Mouse (Mus musculus) heart, embryonic 10.5 days (tissue): Measurements from ENCODE around the gene Mrtfa. TPM values are rescaled to one million over a fixed set of nuclear protein-coding genes. Genes with fewer than 3 reads are reported as not detected.

Source experiments
- DNase-seq: peaks from one replicate; pipeline ENCODE4 v3.0.0-alpha.2; 2017; ENCODE audit warnings: low spot score
- H3K27ac ChIP-seq: fragments of 300-500 bp; sonication (generic); 2 replicates; pipeline ENCODE4 v1.5.1; 2016; ENCODE audit warnings: mild to moderate bottlenecking
- H3K27me3 ChIP-seq: fragments of 300-500 bp; sonication (generic); 2 replicates; pipeline ENCODE4 v1.6.1; 2016; ENCODE audit warnings: mild to moderate bottlenecking; ENCODE audit not compliant: poor library complexity, insufficient read depth, severe bottlenecking
- H3K36me3 ChIP-seq: fragments of 300-500 bp; sonication (generic); 2 replicates; pipeline ENCODE4 v1.6.1; 2016; ENCODE audit warnings: mild to moderate bottlenecking, moderate library complexity
- H3K4me1 ChIP-seq: fragments of 300-500 bp; sonication (generic); 2 replicates; pipeline ENCODE4 v1.6.1; 2016; ENCODE audit warnings: mild to moderate bottlenecking
- H3K4me3 ChIP-seq: fragments of 300-500 bp; sonication (generic); 2 replicates; pipeline ENCODE4 v1.5.1; 2016; ENCODE audit warnings: mild to moderate bottlenecking, moderate library complexity
- H3K9me3 ChIP-seq: fragments of 300-500 bp; sonication (generic); 2 replicates; pipeline ENCODE4 v1.6.1; 2016; ENCODE audit warnings: mild to moderate bottlenecking, moderate library complexity
- WGBS: fragments of 180-500 bp; shearing (Covaris S2); methylation state at CpG from one replicate; pipeline ENCODE4 v1.1.7; 2016; 5-methylcytosine and 5-hydroxymethylcytosine counted together
- polyA plus RNA-seq: library from polyadenylated mRNA; unstranded; fragments of >200 nt; fragmentation: Nextera tagmentation; extraction: Ambion mirVana; gene quantifications from 2 replicates; pipeline ENCODE4 v1.2.1, GENCODE M21; 2016

Mrtfa gene
- polyA plus RNA-seq, 1 experiment from 2014 or later: 26.9 TPM

DNA sequence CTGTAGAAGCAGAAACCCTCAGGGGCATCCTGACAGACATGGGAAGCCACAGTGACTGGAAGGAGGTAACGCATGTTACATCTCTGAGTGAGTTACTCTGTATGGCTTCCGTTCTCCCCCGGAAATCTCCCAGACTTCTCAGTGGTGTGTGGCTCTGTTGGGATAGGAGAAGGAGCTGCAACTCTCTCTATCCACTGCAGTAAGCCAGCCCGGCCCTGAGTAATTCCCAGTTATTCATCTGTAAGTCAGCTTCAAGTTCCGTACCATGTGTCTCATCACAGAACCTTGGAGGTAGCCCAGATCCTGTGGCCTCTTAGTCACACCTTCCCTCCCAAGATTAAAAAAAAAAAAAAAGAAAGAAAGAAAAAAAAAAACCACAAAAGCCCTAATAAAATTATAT is 1.8 kb upstream of the Mrtfa start:
- peaks cover 25% of the 10 kb centered on the region for H3K4me1 ChIP-seq
- H3K27me3 ChIP-seq: no peaks in the 10 kb centered on the region
- WGBS: 83% methylated on average over 5 of the region's 5 CpGs
- no peak overlapping the region for H3K4me3 ChIP-seq
- no peaks in the 10 kb centered on the region for H3K36me3 ChIP-seq
- no peak for DNase-seq
- H3K27ac ChIP-seq: no peak overlapping the region
- H3K9me3 ChIP-seq: no peaks in the 10 kb centered on the region

DNA sequence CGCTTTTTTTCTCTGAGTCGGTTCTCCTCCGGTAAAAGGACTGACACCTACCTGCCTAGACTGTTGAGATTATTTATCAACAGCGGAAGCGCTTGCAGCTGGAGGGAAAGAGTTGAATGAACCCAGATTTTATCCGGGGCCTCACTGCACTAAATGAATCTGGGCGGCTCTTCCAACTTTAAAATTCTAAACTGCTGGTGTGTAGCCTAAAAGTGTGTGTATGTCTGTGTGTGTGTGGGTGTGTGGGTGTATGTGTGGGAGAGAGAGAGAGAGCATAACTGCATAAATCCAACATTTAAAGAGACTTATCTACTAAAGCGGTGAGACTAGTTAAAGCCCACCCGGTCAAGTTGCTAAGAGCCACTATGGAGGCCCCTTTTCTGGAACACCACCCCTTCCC is 746 bp upstream of the Mrtfa start:
- Histone ChIP-seq H3K36me3 (peaks cover 5% of the 10 kb centered on the region), H3K27ac (peak overlapping the region; percentile 87)
- WGBS: 25% methylated on average over 9 of the region's 9 CpGs

DNA sequence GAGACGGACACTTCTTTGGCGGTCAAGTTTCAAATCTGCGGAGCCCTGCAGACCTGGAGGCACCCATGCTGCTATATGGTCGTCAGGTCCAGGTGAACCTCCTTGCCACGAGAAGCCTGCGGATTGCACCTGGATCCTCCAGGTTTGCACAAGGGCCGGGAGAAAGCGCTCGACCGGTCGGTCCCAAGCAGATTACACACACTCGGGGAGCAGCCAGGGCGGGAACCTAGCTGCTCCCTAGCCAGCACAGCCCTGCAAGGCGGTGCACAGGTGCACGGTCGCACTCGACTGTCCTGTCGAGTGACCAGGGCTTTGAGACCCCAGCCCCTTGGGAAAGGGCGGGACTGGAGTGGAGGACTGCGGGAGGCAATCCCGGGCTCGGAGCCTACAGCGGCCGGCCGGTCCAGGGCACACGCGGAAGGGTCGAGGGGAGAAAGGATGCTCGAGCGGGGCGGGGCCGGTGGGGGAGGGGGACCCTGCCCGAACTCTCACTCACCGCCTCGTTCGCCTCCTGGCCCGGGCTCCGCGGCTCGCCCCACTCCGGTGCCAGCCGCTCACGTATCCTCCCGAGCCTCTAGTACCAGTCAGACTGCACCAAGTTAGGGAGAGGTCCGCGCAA is 437 bp downstream of the Mrtfa start:
- Histone ChIP-seq H3K27me3 (no peaks in the 10 kb centered on the region), H3K4me1 (peaks cover 25% of the 10 kb centered on the region), H3K4me3 (peak overlapping the region; percentile 95), H3K9me3 (no peaks in the 10 kb centered on the region), H3K36me3 (peaks cover 5% of the 10 kb centered on the region), H3K27ac (peak overlapping the region; percentile 93)
- peak; percentile 81 for DNase-seq
- WGBS: under 1% methylated on average over 43 of the region's 46 CpGs

More for the DNA sequence above, 746 bp upstream of the Mrtfa start:
- H3K4me3 ChIP-seq: peak overlapping the region; percentile 95
- H3K4me1 ChIP-seq: peaks cover 25% of the 10 kb centered on the region
- no peak for DNase-seq
- no peaks in the 10 kb centered on the region for H3K27me3 ChIP-seq
- no peaks in the 10 kb centered on the region for H3K9me3 ChIP-seq

DNA sequence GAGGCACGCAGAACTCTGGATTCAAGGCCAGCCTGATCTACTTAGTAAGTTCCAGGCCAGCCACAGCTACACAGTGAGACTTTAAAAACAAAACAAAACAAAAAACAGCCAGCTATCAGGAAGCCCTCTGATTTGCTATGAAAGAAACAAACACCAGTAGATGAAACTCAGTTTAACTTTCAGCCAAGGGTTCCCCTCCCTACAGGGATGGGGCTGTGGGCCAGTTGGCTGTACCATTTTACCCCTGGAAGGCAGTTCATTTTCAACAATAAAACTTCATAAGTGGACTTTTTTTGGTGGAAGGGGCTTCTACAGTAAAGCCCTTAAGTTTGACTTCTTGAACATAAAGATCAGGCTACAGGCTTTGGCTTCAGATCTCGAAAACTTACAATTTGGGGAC is 1.5 kb downstream of the Mrtfa start:
- peaks cover 25% of the 10 kb centered on the region for H3K4me1 ChIP-seq
- no peak overlapping the region for H3K27ac ChIP-seq
- no peaks in the 10 kb centered on the region for H3K27me3 ChIP-seq
- peaks cover 5% of the 10 kb centered on the region for H3K36me3 ChIP-seq
- WGBS: 89% methylated on average over 2 of the region's 2 CpGs
- DNase-seq: no peak
- H3K9me3 ChIP-seq: no peaks in the 10 kb centered on the region
- H3K4me3 ChIP-seq: 0 out of 2 replicates have a peak overlapping the region, but pooled peaks have one; percentile 95

DNA sequence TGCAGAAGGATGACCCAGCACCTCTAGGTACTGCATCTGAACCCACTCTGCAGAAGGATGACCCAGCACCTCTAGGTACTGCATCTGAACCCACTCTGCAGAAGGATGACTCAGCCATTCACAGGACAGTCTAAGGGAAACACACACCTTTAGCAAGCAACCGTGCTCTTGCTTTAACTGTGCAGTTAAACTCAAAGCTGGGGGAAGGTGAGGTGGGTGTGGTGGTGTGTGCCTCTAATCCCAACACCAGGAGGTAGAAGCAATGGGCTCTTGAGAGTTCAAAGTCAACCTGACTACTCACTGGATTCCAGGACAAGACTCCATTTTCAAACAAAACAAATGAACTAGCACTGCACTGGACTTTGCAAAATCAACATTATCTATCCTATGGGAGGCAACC is 5.6 kb downstream of the Mrtfa start:
- no peak for DNase-seq
- Histone ChIP-seq H3K27me3 (no peaks in the 10 kb centered on the region), H3K4me1 (peaks cover 9% of the 10 kb centered on the region), H3K27ac (no peak overlapping the region), H3K36me3 (peaks cover 8% of the 10 kb centered on the region), H3K4me3 (no peak overlapping the region), H3K9me3 (no peaks in the 10 kb centered on the region)
- WGBS: 88% methylated on average over 1 of the region's 1 CpGs

DNA sequence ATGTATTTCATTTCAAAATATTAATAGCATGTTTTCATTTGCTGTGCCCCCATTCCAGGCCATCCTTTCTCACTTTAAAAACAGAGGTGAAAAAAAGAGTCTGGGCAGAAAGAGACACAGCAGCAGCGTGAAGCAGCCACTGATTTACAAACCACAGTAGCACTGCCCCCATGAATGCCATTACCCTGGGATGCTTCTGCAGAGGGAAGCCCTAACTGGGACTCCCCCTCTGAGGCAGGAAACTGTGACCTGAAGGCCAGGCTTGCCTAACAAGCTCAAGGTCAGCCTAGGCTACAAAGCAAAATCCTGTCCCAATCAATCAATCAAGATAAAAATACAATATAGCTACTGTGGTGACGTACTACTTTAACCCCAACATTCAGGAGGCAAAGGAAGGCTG is 9.3 kb downstream of the Mrtfa start:
- Histone ChIP-seq H3K9me3 (no peaks in the 10 kb centered on the region), H3K4me3 (no peak overlapping the region), H3K27me3 (no peaks in the 10 kb centered on the region), H3K36me3 (0 out of 2 replicates have a peak, but pooled peaks cover 3% of the 10 kb centered on the region), H3K27ac (no peak overlapping the region), H3K4me1 (peaks cover 32% of the 10 kb centered on the region)
- WGBS: 53% methylated on average over 2 of the region's 2 CpGs
- DNase-seq: no peak

DNA sequence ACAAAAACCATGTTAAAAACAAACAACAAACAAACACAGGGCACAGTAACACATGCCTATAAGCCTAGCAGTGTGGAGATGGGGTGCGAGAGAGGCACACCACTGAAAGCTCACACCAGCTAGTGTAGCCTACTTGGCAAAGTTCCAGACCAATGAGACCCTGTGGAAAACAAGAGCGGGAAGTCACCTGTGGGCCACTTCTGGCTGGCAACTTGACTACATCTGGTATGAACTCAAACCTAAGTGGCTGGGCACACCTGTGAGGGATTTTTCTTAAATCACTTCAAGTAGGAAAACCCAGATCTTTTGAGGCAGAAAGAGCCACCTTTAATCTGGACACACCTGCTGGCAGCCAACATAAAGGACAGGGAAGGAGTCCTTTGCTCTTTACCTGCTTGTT is 11.0 kb downstream of the Mrtfa start:
- WGBS: 84% methylated on average over 2 of the region's 2 CpGs
- DNase-seq: no peak
- no peaks in the 10 kb centered on the region for H3K27me3 ChIP-seq

DNA sequence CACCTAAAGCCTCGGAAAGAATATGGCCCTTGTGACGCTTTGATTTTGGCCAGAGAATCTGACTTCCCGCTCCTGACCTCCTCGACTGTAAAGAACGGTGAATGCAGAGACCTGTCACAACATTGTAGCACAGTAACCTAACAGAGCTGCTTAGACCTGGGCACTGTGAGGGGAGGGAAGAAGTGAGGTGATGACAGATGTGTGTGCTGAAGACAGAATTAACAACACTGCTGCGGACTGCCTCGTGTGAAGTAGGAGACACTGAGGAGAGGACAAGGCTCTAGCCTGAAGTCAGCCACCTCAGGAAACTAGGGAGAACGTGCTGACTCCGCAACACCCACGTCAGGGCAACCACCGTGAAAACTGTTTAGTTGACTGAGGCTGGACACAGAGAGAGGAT is 11.9 kb downstream of the Mrtfa start:
- peak; percentile 83 for DNase-seq
- 43% methylated on average over 11 of the region's 11 CpGs for WGBS
- Histone ChIP-seq H3K36me3 (peaks cover 7% of the 10 kb centered on the region; the same call in 1 of the 2 replicates), H3K9me3 (no peaks in the 10 kb centered on the region), H3K27ac (peak overlapping the region; percentile 16; the same call in 1 of the 2 replicates), H3K4me1 (peaks cover 51% of the 10 kb centered on the region), H3K4me3 (no peak overlapping the region), H3K27me3 (no peaks in the 10 kb centered on the region)

More for the DNA sequence above, 11.0 kb downstream of the Mrtfa start:
- H3K4me1 ChIP-seq: peaks cover 45% of the 10 kb centered on the region
- no peak overlapping the region for H3K4me3 ChIP-seq
- no peak overlapping the region for H3K27ac ChIP-seq
- no peaks in the 10 kb centered on the region for H3K9me3 ChIP-seq
- H3K36me3 ChIP-seq: 0 out of 2 replicates have a peak, but pooled peaks cover 4% of the 10 kb centered on the region

DNA sequence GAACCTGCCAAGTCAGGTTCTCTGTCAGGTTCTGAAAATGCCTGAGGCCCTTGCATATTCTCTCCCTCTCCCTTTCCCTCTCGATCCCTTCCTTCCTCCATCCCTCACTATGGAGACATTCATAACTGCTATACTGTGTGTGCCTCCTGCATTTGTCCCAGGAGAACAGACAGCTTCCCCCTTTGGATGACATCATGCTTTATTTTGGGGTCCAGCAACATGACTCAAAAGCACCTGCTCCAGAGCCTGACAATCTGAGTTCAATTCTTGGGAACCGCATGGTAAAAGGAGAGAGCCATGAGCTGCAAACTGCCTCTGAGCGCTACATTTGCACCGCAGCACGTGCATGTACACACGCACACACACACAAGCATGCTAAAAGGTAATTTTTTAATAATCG is 12.7 kb downstream of the Mrtfa start:
- peak overlapping the region; percentile 16; the same call in 1 of the 2 replicates for H3K27ac ChIP-seq
- no peak for DNase-seq
- H3K9me3 ChIP-seq: no peaks in the 10 kb centered on the region
- no peaks in the 10 kb centered on the region for H3K27me3 ChIP-seq
- no peak overlapping the region for H3K4me3 ChIP-seq
- H3K4me1 ChIP-seq: peaks cover 51% of the 10 kb centered on the region
- 85% methylated on average over 7 of the region's 7 CpGs for WGBS
- H3K36me3 ChIP-seq: peaks cover 7% of the 10 kb centered on the region; the same call in 1 of the 2 replicates

DNA sequence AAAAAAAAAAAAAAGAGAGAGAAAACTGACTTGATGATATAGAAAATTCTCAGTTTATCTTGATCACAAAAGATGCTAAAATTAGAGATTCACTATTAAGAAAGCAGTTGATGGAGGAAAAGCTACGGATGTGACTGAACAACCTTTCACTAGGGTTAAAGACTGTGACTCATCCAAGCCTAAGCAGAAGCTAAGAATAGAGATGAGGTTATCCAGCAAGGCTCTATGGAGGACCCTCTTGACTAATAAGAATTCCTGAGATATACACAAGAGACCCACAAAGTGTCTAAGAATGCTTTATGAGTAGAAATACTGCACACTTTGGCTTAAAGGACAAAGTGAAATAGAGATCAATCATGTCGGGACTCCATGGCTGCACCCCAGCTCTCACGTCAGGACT is 14.9 kb downstream of the Mrtfa start:
- WGBS: 57% methylated on average over 3 of the region's 3 CpGs
- Histone ChIP-seq H3K36me3 (peaks cover 5% of the 10 kb centered on the region; the same call in 1 of the 2 replicates), H3K4me1 (peaks cover 51% of the 10 kb centered on the region), H3K27me3 (no peaks in the 10 kb centered on the region), H3K4me3 (no peak overlapping the region), H3K27ac (no peak overlapping the region), H3K9me3 (no peaks in the 10 kb centered on the region)
- no peak for DNase-seq

DNA sequence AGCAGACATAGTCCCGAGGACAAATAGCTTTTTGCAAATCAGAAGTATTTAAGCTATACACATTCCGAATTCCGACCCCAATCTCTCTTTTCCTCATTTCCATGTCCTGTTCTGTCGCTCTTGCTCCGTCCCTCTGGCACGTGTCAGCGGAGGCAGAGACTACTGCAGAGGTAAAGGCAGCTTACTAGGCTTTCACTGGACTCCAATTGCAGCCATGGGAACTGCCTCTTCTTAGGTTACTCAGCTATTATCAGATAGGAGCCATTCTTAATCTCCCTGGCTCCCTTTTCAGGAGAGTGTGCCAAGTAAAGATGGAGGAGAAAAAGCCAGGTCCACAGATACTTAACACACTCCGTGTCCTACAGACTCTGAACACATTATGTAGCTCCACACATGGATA is 18.3 kb downstream of the Mrtfa start:
- Histone ChIP-seq H3K27ac (no peak overlapping the region), H3K9me3 (no peaks in the 10 kb centered on the region), H3K4me1 (peaks cover 42% of the 10 kb centered on the region), H3K4me3 (no peak overlapping the region), H3K27me3 (no peaks in the 10 kb centered on the region), H3K36me3 (peaks cover 5% of the 10 kb centered on the region; the same call in 1 of the 2 replicates)
- 90% methylated on average over 8 of the region's 8 CpGs for WGBS
- DNase-seq: no peak

DNA sequence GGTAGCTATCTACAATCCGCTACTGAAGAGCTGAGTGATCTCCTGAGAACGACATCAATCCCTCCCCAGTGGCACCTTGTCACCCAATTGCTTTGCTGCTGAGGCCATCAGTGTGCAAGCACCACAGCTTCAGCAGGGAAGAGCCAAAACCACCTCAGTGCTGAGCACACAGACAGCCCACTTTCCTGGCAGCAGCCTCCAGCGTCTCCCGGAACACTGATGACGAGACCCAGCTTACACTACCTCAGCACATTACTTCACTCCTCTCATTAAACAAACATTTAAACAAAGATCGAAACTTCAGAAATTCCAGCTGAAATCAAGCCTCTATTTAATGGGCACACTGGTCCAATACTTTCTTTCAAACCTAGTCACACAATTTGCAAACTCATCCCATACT is 21.8 kb downstream of the Mrtfa start:
- no peak for DNase-seq
- WGBS: 53% methylated on average over 6 of the region's 6 CpGs

DNA sequence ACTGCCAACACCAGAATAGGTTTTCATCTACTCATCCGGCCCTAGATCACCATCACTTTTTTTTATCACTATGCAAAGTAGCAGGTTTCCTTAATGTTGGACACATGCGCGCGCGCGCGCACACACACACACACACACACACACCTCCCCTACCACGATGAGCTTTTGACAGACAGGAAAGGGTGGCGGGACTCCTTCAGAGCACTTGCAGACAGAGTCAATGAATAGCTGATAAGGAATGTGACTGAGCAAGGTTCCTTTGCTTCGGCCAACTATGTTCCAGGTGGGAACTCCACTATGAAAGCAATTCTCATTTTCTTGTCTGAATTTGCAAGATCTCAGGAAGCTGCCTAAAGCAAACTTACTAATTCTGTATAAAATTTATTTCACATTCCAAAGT is 22.7 kb downstream of the Mrtfa start:
- Histone ChIP-seq H3K27me3 (no peaks in the 10 kb centered on the region), H3K36me3 (no peaks in the 10 kb centered on the region), H3K4me3 (no peak overlapping the region), H3K27ac (no peak overlapping the region), H3K4me1 (peaks cover 14% of the 10 kb centered on the region), H3K9me3 (no peaks in the 10 kb centered on the region)
- no peak for DNase-seq
- 67% methylated on average over 10 of the region's 10 CpGs for WGBS

More for the DNA sequence above, 21.8 kb downstream of the Mrtfa start:
- Histone ChIP-seq H3K36me3 (no peaks in the 10 kb centered on the region), H3K4me1 (peaks cover 14% of the 10 kb centered on the region), H3K9me3 (no peaks in the 10 kb centered on the region), H3K27ac (no peak overlapping the region), H3K27me3 (no peaks in the 10 kb centered on the region), H3K4me3 (no peak overlapping the region)

DNA sequence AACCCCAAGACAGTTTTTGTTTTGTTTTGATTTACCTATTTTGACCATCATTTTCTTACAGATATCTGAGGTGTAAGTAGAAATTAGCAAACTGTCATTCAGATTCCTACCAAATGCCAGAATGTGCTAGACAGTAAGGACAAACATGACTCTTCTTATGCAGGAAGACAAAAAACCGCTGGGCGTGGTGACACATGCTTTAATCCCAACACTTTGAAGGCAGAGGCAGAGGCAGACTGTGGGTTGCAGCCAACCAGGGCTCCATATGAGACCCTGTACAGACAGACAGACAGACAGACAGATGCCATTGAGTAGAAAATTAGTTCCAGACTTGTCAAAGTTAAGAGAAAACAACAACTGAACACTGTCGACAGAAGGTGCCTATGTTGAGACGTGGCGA is 24.3 kb downstream of the Mrtfa start:
- H3K27me3 ChIP-seq: no peaks in the 10 kb centered on the region
- no peak overlapping the region for H3K27ac ChIP-seq
- no peaks in the 10 kb centered on the region for H3K9me3 ChIP-seq
- WGBS: 88% methylated on average over 5 of the region's 5 CpGs
- no peaks in the 10 kb centered on the region for H3K36me3 ChIP-seq
- no peak overlapping the region for H3K4me3 ChIP-seq
- H3K4me1 ChIP-seq: peaks cover 21% of the 10 kb centered on the region
- no peak for DNase-seq
